Mouse (Mus musculus): ENCODE measurements around the gene Dlx5. TPM values are rescaled to one million over a fixed set of nuclear protein-coding genes. Genes with fewer than 3 reads are reported as not detected.
A peak's percentile ranks its signal among the peaks of the same experiment; 100 is the strongest.

Dlx5 gene
- polyA plus RNA-seq, 1 experiment, result 4.3 TPM

DNA sequence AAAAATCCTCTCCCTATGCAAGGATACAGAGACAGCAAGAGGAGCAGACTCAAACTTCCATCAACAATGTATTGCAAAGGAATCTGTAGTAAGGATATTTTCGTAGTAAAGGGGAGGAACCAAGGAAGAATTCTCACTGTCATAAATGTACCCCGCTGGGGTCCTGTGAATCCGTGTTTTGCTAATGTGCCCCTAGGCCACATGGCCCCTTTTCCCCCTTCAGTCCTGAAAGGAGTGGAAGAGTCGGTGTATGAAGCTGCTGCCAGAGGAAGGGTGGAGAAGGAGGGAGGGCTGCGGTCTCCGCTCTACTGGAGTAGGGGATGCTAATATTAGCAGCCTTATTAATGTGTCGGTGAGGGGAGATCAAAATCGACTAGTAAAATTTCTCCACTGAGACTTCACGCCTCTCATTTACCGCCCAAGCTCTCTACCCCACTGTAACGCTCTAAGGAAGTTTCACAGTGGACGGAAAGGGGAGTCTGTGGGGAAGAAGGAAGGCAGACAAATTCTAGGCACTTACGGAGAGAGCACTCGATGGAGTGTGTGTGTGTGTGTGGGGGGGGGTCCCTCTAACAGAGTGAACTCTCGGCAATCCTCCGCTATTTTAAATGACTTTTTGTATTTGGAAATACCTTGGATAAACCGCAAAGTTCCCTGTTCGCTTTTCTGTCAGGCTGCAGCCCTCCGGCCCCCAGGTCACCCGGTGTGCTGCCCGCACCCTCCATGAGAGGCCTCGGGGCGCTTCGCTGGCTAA lies 1.3 kb downstream of the Dlx5 start:
- no peaks in the 10 kb centered on the region for H3K36me3 ChIP-seq (ENCODE audit: control insufficient read depth, insufficient read depth, low read length)
- H3K27ac ChIP-seq (ENCODE audit: control insufficient read depth, insufficient read depth, low read depth, low read length), result no peak overlapping the region
- H3K27me3 ChIP-seq (ENCODE audit: control insufficient read depth, insufficient read depth, low read length), result peaks cover 2% of the 10 kb centered on the region; the same call in 1 of the 2 replicates
- H3K4me3 ChIP-seq (ENCODE audit: control insufficient read depth, low read depth, low read length), result peak overlapping the region; percentile 72
- no peak for TF ChIP-seq POLR2A (IDR thresholded peaks at IDR 0.05; ENCODE audit: control insufficient read depth, low read depth, low read length)
- no peak for TF ChIP-seq CTCF (IDR thresholded peaks at IDR 0.05; ENCODE audit: control insufficient read depth, insufficient read depth, insufficient replicate concordance, low read depth, low read length)
- H3K4me1 ChIP-seq (ENCODE audit: control insufficient read depth, insufficient read depth, low read length), result peaks cover 11% of the 10 kb centered on the region

DNA sequence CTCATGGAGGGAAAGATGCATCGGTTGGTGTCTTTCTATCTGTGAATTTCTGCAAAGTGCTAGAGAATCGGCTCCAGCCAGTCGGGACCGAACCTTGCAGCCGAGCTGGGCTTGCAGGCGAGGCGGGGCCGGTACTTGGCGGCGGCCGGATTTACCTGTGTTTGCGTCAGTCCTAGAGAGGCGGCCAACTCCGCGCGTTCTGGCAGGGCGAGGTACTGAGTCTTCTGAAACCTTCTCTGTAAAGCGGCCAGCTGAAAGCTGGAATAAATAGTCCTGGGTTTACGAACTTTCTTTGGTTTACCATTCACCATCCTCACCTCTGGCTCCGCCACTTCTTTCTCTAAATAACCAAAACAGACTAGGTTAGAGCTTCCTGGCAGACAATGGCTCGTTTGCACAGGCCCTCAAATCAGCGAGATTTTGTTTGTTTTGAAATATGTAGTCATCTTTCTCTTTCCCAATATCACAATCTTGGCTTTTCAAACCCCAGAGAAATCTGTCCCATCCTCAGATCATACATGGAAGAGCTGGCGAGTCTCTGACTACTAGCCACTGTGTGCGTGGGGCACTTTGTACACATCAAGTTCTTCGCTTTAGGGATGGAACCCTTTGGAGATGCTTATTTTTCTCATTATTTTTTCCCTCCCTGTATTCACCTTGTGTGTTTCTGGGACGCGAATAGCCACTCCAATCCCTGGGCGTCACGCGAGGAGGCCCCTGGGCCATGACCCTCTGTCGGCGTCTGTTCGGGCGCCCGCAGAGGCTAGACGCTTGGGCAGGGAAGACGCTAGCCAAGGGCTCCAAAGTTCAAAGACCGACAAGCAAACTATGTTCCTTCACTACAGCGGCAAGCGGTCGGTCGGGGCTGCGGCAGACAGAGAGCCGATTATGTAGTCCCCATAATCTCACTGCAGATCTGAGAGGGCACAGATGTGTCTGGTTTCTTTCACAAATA lies 2.2 kb downstream of the Dlx5 start:
- Histone ChIP-seq H3K36me3 (ENCODE audit: control insufficient read depth, insufficient read depth, low read length) (no peaks in the 10 kb centered on the region), H3K4me3 (ENCODE audit: control insufficient read depth, low read depth, low read length) (peak overlapping the region; percentile 48), H3K27ac (ENCODE audit: control insufficient read depth, insufficient read depth, low read depth, low read length) (no peak overlapping the region), H3K4me1 (ENCODE audit: control insufficient read depth, insufficient read depth, low read length) (peaks cover 11% of the 10 kb centered on the region), H3K27me3 (ENCODE audit: control insufficient read depth, insufficient read depth, low read length) (peaks cover 4% of the 10 kb centered on the region; the same call in 1 of the 2 replicates)
- TF ChIP-seq CTCF (IDR thresholded peaks at IDR 0.05; ENCODE audit: control insufficient read depth, insufficient read depth, insufficient replicate concordance, low read depth, low read length) (no peak), POLR2A (IDR thresholded peaks at IDR 0.05; ENCODE audit: control insufficient read depth, low read depth, low read length) (no peak)

- peaks cover 11% of the 10 kb centered on the region for H3K4me1 ChIP-seq (ENCODE audit: control insufficient read depth, insufficient read depth, low read length)
- H3K4me3 ChIP-seq (ENCODE audit: control insufficient read depth, low read depth, low read length), result no peak overlapping the region
- H3K36me3 ChIP-seq (ENCODE audit: control insufficient read depth, insufficient read depth, low read length), result no peaks in the 10 kb centered on the region
- no peak overlapping the region for H3K27ac ChIP-seq (ENCODE audit: control insufficient read depth, insufficient read depth, low read depth, low read length)
- TF ChIP-seq CTCF (IDR thresholded peaks at IDR 0.05; ENCODE audit: control insufficient read depth, insufficient read depth, insufficient replicate concordance, low read depth, low read length), result no peak
- TF ChIP-seq POLR2A (IDR thresholded peaks at IDR 0.05; ENCODE audit: control insufficient read depth, low read depth, low read length), result no peak
- peaks cover 4% of the 10 kb centered on the region; the same call in 1 of the 2 replicates for H3K27me3 ChIP-seq (ENCODE audit: control insufficient read depth, insufficient read depth, low read length)
Measured at GRCm38 (mm10) chr6:6878841-6879291, 3.0 kb downstream of the Dlx5 start.

DNA sequence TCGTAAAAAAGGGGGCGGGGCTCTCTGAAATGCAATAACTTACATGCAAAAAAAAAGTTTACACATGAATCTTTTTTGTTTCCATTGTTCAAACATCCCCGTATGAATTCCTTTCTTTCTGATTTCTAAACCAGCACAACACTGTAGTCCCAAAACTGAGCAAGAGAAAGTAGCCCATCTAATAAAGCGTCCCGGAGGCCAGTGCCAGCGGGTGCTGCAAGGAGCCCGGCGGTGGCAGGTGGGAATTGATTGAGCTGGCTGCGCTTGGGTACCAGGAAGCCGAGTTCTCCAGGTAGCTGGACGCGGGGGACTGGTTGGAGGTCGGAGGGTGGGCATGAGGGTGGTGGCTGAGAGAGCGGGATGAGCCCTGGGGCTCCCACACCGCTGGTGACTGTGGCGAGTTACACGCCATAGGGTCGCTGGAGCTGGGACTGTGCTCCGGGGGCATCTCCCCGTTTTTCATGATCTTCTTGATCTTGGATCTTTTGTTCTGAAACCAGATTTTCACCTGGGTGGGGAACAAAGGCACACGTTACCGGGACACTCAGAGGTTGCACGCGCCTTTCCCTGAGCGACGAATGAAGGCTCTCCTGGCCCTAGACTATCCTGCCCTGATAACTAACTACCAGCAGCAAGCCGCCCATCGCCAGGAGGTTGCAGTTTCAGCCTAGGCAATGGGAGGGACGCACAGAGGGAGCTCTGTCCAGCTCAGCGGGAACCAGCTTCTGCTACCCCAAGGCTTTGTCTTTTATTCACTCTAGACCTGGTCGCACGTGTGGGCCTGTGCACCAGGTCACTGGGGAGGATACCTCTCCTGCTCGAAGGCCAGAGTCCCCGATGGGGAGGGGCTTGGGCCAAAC lies 3.7 kb downstream of the Dlx5 start:
- Histone ChIP-seq H3K27ac (ENCODE audit: control insufficient read depth, insufficient read depth, low read depth, low read length) (no peak overlapping the region), H3K27me3 (ENCODE audit: control insufficient read depth, insufficient read depth, low read length) (peaks cover 4% of the 10 kb centered on the region), H3K36me3 (ENCODE audit: control insufficient read depth, insufficient read depth, low read length) (no peaks in the 10 kb centered on the region), H3K4me1 (ENCODE audit: control insufficient read depth, insufficient read depth, low read length) (peaks cover 11% of the 10 kb centered on the region), H3K4me3 (ENCODE audit: control insufficient read depth, low read depth, low read length) (no peak overlapping the region)
- TF ChIP-seq CTCF (IDR thresholded peaks at IDR 0.05; ENCODE audit: control insufficient read depth, insufficient read depth, insufficient replicate concordance, low read depth, low read length) (no peak), POLR2A (IDR thresholded peaks at IDR 0.05; ENCODE audit: control insufficient read depth, low read depth, low read length) (no peak)

- Histone ChIP-seq H3K27me3 (ENCODE audit: control insufficient read depth, insufficient read depth, low read length) (peaks cover 4% of the 10 kb centered on the region), H3K27ac (ENCODE audit: control insufficient read depth, insufficient read depth, low read depth, low read length) (no peak overlapping the region), H3K4me1 (ENCODE audit: control insufficient read depth, insufficient read depth, low read length) (peaks cover 11% of the 10 kb centered on the region), H3K4me3 (ENCODE audit: control insufficient read depth, low read depth, low read length) (no peak overlapping the region), H3K36me3 (ENCODE audit: control insufficient read depth, insufficient read depth, low read length) (no peaks in the 10 kb centered on the region)
- TF ChIP-seq POLR2A (IDR thresholded peaks at IDR 0.05; ENCODE audit: control insufficient read depth, low read depth, low read length), result no peak
- TF ChIP-seq CTCF (IDR thresholded peaks at IDR 0.05; ENCODE audit: control insufficient read depth, insufficient read depth, insufficient replicate concordance, low read depth, low read length), result no peak
Measured at GRCm38 (mm10) chr6:6877346-6877910, 4.5 kb downstream of the Dlx5 start.

- Histone ChIP-seq H3K27ac (ENCODE audit: control insufficient read depth, insufficient read depth, low read depth, low read length) (no peak overlapping the region), H3K36me3 (ENCODE audit: control insufficient read depth, insufficient read depth, low read length) (no peaks in the 10 kb centered on the region), H3K4me3 (ENCODE audit: control insufficient read depth, low read depth, low read length) (no peak overlapping the region), H3K4me1 (ENCODE audit: control insufficient read depth, insufficient read depth, low read length) (peaks cover 11% of the 10 kb centered on the region), H3K27me3 (ENCODE audit: control insufficient read depth, insufficient read depth, low read length) (peaks cover 4% of the 10 kb centered on the region)
- no peak for TF ChIP-seq CTCF (IDR thresholded peaks at IDR 0.05; ENCODE audit: control insufficient read depth, insufficient read depth, insufficient replicate concordance, low read depth, low read length)
Measured at GRCm38 (mm10) chr6:6876731-6877130, 5.2 kb downstream of the Dlx5 start.
